Mouse (Mus musculus) midbrain, embryonic 14.5 days (tissue): ENCODE results near the gene Map3k21. TPM values are rescaled to one million over a fixed set of nuclear protein-coding genes. Genes with fewer than 3 reads are reported as not detected.
A peak's percentile ranks its signal among the peaks of the same experiment; 100 is the strongest.

Experiments used
- ATAC-seq: fragments of 200-750 bp; cut with Nextera tagmentation; 2 replicates; pipeline ENCODE4 v1.8.0; 2017; ENCODE audit warnings: moderate number of reproducible peaks, moderate library complexity; ENCODE audit not compliant: low FRiP score, low TSS enrichment
- DNase-seq: peaks from one replicate; pipeline ENCODE4 v3.0.0-alpha.2; 2015
- H3K27ac ChIP-seq: fragments of 300-500 bp; sonication (generic); replicated peaks from 2 replicates; pipeline ENCODE4 v1.5.1; 2014; ENCODE audit warnings: mild to moderate bottlenecking, low read depth, low read length, moderate library complexity
- H3K27me3 ChIP-seq: fragments of 300-500 bp; sonication (generic); 2 replicates; pipeline ENCODE4 v1.6.1; 2014; ENCODE audit warnings: low read length, control low read depth, mixed read lengths; ENCODE audit not compliant: control insufficient read depth, insufficient read depth
- H3K36me3 ChIP-seq: fragments of 300-500 bp; sonication (generic); 2 replicates; pipeline ENCODE4 v1.6.1; 2014; ENCODE audit warnings: low read length, control low read depth; ENCODE audit not compliant: control insufficient read depth, insufficient read depth
- H3K4me1 ChIP-seq: fragments of 300-500 bp; sonication (generic); 2 replicates; pipeline ENCODE4 v1.6.1; 2014; ENCODE audit warnings: mild to moderate bottlenecking, antibody characterized with exemption, low read length, control low read depth; ENCODE audit not compliant: control insufficient read depth, insufficient read depth
- H3K4me2 ChIP-seq: fragments of 300-500 bp; sonication (generic); 2 replicates; pipeline ENCODE4 v1.6.1; 2014; ENCODE audit warnings: mild to moderate bottlenecking, low read length, moderate library complexity
- H3K4me3 ChIP-seq: fragments of 300-500 bp; sonication (generic); replicated peaks from 2 replicates; pipeline ENCODE4 v1.5.1; 2014; ENCODE audit warnings: low read depth, low read length
- H3K9ac ChIP-seq: fragments of 300-500 bp; sonication (generic); replicated peaks from 2 replicates; pipeline ENCODE4 v1.6.1; 2014; ENCODE audit warnings: mild to moderate bottlenecking, low read length, moderate library complexity
- H3K9me3 ChIP-seq: fragments of 300-500 bp; sonication (generic); 2 replicates; pipeline ENCODE4 v1.6.1; 2016; ENCODE audit warnings: low read length, control low read depth, mixed read lengths; ENCODE audit not compliant: control insufficient read depth
- WGBS: fragments of 180-500 bp; shearing (Covaris S2); extraction: QIAGEN DNeasy Blood & Tissue Kit; methylation state at CpG from one replicate; pipeline ENCODE4 v1.1.7; 2014; 5-methylcytosine and 5-hydroxymethylcytosine counted together
- polyA plus RNA-seq: library from polyadenylated mRNA; unstranded; fragments of >200 nt; fragmentation: Nextera tagmentation; extraction: Ambion mirVana; gene quantifications from 2 replicates; pipeline ENCODE4 v1.2.1, GENCODE M21; 2014

The Map3k21 gene
- polyA plus RNA-seq, 1 experiment from 2014 or later: 0.63 TPM

GRCm38 (mm10) chr8:125880447-125880846 is 29.8 kb upstream of the Map3k21 start:
- WGBS: 79% methylated on average over 4 of the region's 4 CpGs
- H3K27me3 ChIP-seq: no peaks in the 10 kb centered on the region
- no peak overlapping the region for H3K9ac ChIP-seq
- H3K4me3 ChIP-seq: no peak overlapping the region
- ATAC-seq: no peak
- no peak for DNase-seq
- no peaks in the 10 kb centered on the region for H3K9me3 ChIP-seq
- no peak overlapping the region for H3K4me2 ChIP-seq
- no peaks in the 10 kb centered on the region for H3K4me1 ChIP-seq
- no peak overlapping the region for H3K27ac ChIP-seq
- H3K36me3 ChIP-seq: peaks cover 30% of the 10 kb centered on the region; the same call in 1 of the 2 replicates

- Histone ChIP-seq H3K9ac (no peak overlapping the region), H3K4me3 (no peak overlapping the region), H3K27me3 (no peaks in the 10 kb centered on the region), H3K36me3 (peaks cover 46% of the 10 kb centered on the region), H3K4me2 (no peak overlapping the region), H3K4me1 (no peaks in the 10 kb centered on the region), H3K27ac (no peak overlapping the region), H3K9me3 (no peaks in the 10 kb centered on the region)
- WGBS: 93% methylated on average over 9 of the region's 9 CpGs
- DNase-seq (no peak), ATAC-seq (no peak)
Observed at GRCm38 (mm10) chr8:125887549-125887948, 22.7 kb upstream of the Map3k21 start.

GRCm38 (mm10) chr8:125889920-125890319 is 20.3 kb upstream of the Map3k21 start:
- WGBS: 90% methylated on average over 3 of the region's 3 CpGs
- peaks cover 43% of the 10 kb centered on the region for H3K36me3 ChIP-seq
- DNase-seq: no peak

GRCm38 (mm10) chr8:125897388-125897787 is 12.9 kb upstream of the Map3k21 start:
- peak overlapping the region; percentile 81 for H3K9ac ChIP-seq
- ATAC-seq (no peak), DNase-seq (no peak)
- 60% methylated on average over 11 of the region's 11 CpGs for WGBS
- peaks cover 14% of the 10 kb centered on the region for H3K4me1 ChIP-seq
- peak overlapping the region; percentile 75 for H3K4me2 ChIP-seq
- H3K4me3 ChIP-seq: peak overlapping the region; percentile 62
- no peaks in the 10 kb centered on the region for H3K27me3 ChIP-seq
- no peaks in the 10 kb centered on the region for H3K9me3 ChIP-seq
- H3K36me3 ChIP-seq: no peaks in the 10 kb centered on the region
- no peak overlapping the region; the same call in 1 of the 2 replicates for H3K27ac ChIP-seq

More at GRCm38 (mm10) chr8:125889920-125890319, 20.3 kb upstream of the Map3k21 start:
- no peak for ATAC-seq
- Histone ChIP-seq H3K27me3 (no peaks in the 10 kb centered on the region), H3K4me2 (no peak overlapping the region), H3K4me3 (no peak overlapping the region), H3K27ac (no peak overlapping the region), H3K9ac (no peak overlapping the region), H3K4me1 (no peaks in the 10 kb centered on the region), H3K9me3 (no peaks in the 10 kb centered on the region)

GRCm38 (mm10) chr8:125897868-125898788 is 12.1 kb upstream of the Map3k21 start, which contains the start of gene Pcnx2:
Gene Pcnx2, minus strand, starts transcription at chr8:125898317.
- Histone ChIP-seq H3K27ac (peak within 1 kb of the TSS; percentile 76), H3K9me3 (no peaks in the 10 kb centered on the region), H3K9ac (peak within 1 kb of the TSS; percentile 81), H3K27me3 (no peaks in the 10 kb centered on the region), H3K4me1 (peaks cover 14% of the 10 kb centered on the region), H3K4me2 (peak within 1 kb of the TSS; percentile 75), H3K36me3 (no peaks in the 10 kb centered on the region), H3K4me3 (peak within 1 kb of the TSS; percentile 62)
- peak; percentile 91 for DNase-seq
- ATAC-seq: peak; percentile 88
- 4% methylated on average over 44 of the region's 44 CpGs for WGBS

GRCm38 (mm10) chr8:125898899-125899298 is 11.4 kb upstream of the Map3k21 start:
- H3K4me1 ChIP-seq: peaks cover 14% of the 10 kb centered on the region
- peak; percentile 93 for DNase-seq
- no peaks in the 10 kb centered on the region for H3K27me3 ChIP-seq
- no peak overlapping the region for H3K9ac ChIP-seq
- 1% methylated on average over 6 of the region's 6 CpGs for WGBS
- peak overlapping the region; percentile 62 for H3K4me3 ChIP-seq
- H3K27ac ChIP-seq: peak overlapping the region; percentile 76
- no peak for ATAC-seq
- H3K9me3 ChIP-seq: no peaks in the 10 kb centered on the region
- H3K4me2 ChIP-seq: peak overlapping the region; percentile 75
- H3K36me3 ChIP-seq: no peaks in the 10 kb centered on the region

- Histone ChIP-seq H3K9ac (no peak overlapping the region), H3K9me3 (no peaks in the 10 kb centered on the region), H3K27ac (no peak overlapping the region), H3K36me3 (no peaks in the 10 kb centered on the region), H3K4me1 (peaks cover 14% of the 10 kb centered on the region), H3K27me3 (no peaks in the 10 kb centered on the region), H3K4me3 (no peak overlapping the region), H3K4me2 (no peak overlapping the region)
- WGBS: 23% methylated on average over 2 of the region's 2 CpGs
- ATAC-seq: no peak
- DNase-seq: no peak
Observed at GRCm38 (mm10) chr8:125901167-125901566, 9.1 kb upstream of the Map3k21 start.

GRCm38 (mm10) chr8:125902521-125902920 is 7.7 kb upstream of the Map3k21 start:
- WGBS: 39% methylated on average over 3 of the region's 3 CpGs
- peaks cover 8% of the 10 kb centered on the region for H3K4me1 ChIP-seq
- no peak overlapping the region for H3K27ac ChIP-seq
- H3K9me3 ChIP-seq: no peaks in the 10 kb centered on the region
- H3K9ac ChIP-seq: no peak overlapping the region
- no peaks in the 10 kb centered on the region for H3K36me3 ChIP-seq
- DNase-seq: no peak
- H3K4me2 ChIP-seq: no peak overlapping the region
- no peaks in the 10 kb centered on the region for H3K27me3 ChIP-seq
- ATAC-seq: no peak
- H3K4me3 ChIP-seq: no peak overlapping the region

- WGBS: 86% methylated on average over 2 of the region's 2 CpGs
- Histone ChIP-seq H3K4me2 (no peak overlapping the region), H3K36me3 (no peaks in the 10 kb centered on the region), H3K9ac (no peak overlapping the region), H3K4me1 (0 out of 2 replicates have a peak, but pooled peaks cover 5% of the 10 kb centered on the region), H3K4me3 (no peak overlapping the region), H3K27me3 (peaks cover 18% of the 10 kb centered on the region), H3K9me3 (no peaks in the 10 kb centered on the region), H3K27ac (no peak overlapping the region)
- ATAC-seq: no peak
- no peak for DNase-seq
Observed at GRCm38 (mm10) chr8:125905341-125905740, 4.9 kb upstream of the Map3k21 start.
